Mouse (Mus musculus): ENCODE measurements around the gene Baiap2. TPM values are rescaled to one million over a fixed set of nuclear protein-coding genes. Genes with fewer than 3 reads are reported as not detected.

The Baiap2 gene
- polyA plus RNA-seq, 1 experiment from 2014 or later, result 42.0 TPM

- Histone ChIP-seq H3K27me3 (peaks cover 17% of the 10 kb centered on the region; the same call in 1 of the 2 replicates), H3K4me2 (replicated peaks) (peak overlapping the region; percentile 30), H3K27ac (replicated peaks) (no peak overlapping the region), H3K4me1 (peaks cover 19% of the 10 kb centered on the region), H3K36me3 (no peaks in the 10 kb centered on the region), H3K4me3 (replicated peaks) (no peak overlapping the region), H3K9ac (no peak overlapping the region), H3K9me3 (replicated peaks) (no peaks in the 10 kb centered on the region)
- no peak for ATAC-seq (ENCODE audit: insufficient number of reproducible peaks, low FRiP score, low TSS enrichment, low read depth)
- WGBS, result under 1% methylated on average over 5 of the region's 5 CpGs
Observed at GRCm38 (mm10) chr11:119909436-119909835, 33.1 kb upstream of the Baiap2 start.

DNA sequence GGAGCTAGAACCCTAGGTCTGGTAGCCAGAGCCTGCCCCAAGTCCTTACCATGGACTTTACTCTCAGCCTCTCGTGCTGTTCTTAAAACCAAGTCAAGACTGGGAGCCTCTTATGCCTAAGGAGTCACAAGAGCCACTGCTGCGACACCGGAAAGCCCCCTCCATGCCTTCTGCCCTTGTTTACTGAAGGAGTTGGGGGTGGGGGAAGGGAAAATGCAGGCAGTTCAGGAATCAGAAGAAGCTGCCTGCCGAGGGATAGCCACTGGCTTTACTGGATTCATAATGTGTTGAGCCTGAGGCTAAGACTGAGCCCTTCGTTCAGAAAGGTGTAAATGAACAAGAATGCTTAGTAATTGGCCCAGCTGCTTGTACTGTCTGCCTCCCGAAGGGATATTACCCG, 29.7 kb upstream of the Baiap2 start:
- Histone ChIP-seq H3K27ac (replicated peaks) (peak overlapping the region; percentile 67; the same call in 1 of the 2 replicates), H3K36me3 (peaks cover 23% of the 10 kb centered on the region), H3K9me3 (replicated peaks) (no peaks in the 10 kb centered on the region), H3K4me2 (replicated peaks) (peak overlapping the region; percentile 83), H3K9ac (0 out of 2 replicates have a peak overlapping the region, but pooled peaks have one; percentile 85), H3K4me1 (peaks cover 40% of the 10 kb centered on the region), H3K4me3 (replicated peaks) (peak overlapping the region; percentile 66), H3K27me3 (0 out of 2 replicates have a peak, but pooled peaks cover 8% of the 10 kb centered on the region)
- ATAC-seq (ENCODE audit: insufficient number of reproducible peaks, low FRiP score, low TSS enrichment, low read depth), result no peak
- 8% methylated on average over 7 of the region's 7 CpGs for WGBS

DNA sequence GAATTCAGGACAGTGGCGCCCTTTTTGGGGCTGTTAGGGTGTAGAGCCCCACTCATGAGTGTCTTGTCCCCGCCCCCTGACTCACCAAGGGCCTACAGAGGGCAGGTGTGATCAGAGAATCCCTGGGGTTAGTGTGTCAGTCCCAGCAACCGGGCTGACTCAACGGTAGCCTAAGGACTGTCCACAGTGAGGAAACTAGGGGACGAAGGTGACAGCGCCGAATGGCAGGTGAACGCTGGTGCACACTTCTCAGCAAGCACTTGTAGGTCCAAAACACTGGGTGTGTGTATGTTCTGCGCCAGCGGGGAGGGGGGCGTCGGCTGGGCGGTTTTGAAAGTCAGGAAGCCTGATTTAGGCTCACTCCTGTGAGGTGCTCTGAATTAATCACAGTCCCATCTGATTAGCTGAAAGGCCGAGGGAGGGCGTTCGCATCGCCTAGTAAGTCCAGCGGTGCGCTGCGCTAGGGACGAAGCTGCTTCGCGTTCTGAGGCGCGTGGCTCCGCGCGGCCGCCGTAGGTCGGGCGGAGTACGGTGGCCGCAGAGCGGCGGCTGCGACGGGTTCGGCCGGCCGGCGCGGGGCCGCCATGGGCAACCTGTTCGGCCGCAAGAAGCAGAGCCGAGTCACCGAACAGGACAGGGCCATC, 29.1 kb upstream of the Baiap2 start, which contains the start of gene Chmp6:
Chmp6 (plus strand) TSS at position 151 of the 644 bp plus-strand sequence.
- Histone ChIP-seq H3K36me3 (peaks cover 29% of the 10 kb centered on the region), H3K9ac (peak within 1 kb of the TSS; percentile 85), H3K4me2 (replicated peaks) (peak within 1 kb of the TSS; percentile 83), H3K4me1 (peaks cover 40% of the 10 kb centered on the region), H3K4me3 (replicated peaks) (peak within 1 kb of the TSS; percentile 66), H3K27me3 (0 out of 2 replicates have a peak, but pooled peaks cover 4% of the 10 kb centered on the region), H3K27ac (replicated peaks) (peak within 1 kb of the TSS; percentile 67), H3K9me3 (replicated peaks) (no peaks in the 10 kb centered on the region)
- ATAC-seq (ENCODE audit: insufficient number of reproducible peaks, low FRiP score, low TSS enrichment, low read depth), result peak; percentile 73
- WGBS, result under 1% methylated on average over 48 of the region's 48 CpGs

DNA sequence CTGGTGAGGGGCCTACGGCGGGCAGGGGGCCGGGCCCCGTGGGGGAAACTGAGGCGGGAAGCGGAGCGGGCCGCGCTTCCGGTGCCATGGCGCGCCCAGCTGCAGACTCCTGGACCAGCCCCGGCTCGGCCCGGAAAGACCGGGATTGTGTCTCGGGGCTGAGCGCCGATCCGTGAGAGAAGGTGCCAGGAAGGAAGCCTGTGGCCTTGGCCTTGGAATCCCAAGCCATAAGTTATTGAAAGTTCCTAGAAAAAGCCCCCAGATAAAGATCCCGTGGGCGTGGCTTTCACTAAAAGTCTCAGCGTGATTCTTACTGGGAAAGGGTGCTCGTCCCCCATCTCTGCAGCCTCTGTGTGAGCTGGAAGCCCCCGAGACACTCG, 28.6 kb upstream of the Baiap2 start:
- peak overlapping the region; percentile 66 for H3K4me3 ChIP-seq (replicated peaks)
- H3K27ac ChIP-seq (replicated peaks), result peak overlapping the region; percentile 67
- H3K27me3 ChIP-seq, result 0 out of 2 replicates have a peak, but pooled peaks cover under 1% of the 10 kb centered on the region
- H3K9me3 ChIP-seq (replicated peaks), result no peaks in the 10 kb centered on the region
- peaks cover 34% of the 10 kb centered on the region for H3K36me3 ChIP-seq
- H3K4me2 ChIP-seq (replicated peaks), result peak overlapping the region; percentile 83
- peak overlapping the region; percentile 85 for H3K9ac ChIP-seq
- 0 out of 2 replicates have a peak, but pooled peaks have one; percentile 11 for ATAC-seq (ENCODE audit: insufficient number of reproducible peaks, low FRiP score, low TSS enrichment, low read depth)
- H3K4me1 ChIP-seq, result peaks cover 40% of the 10 kb centered on the region
- WGBS, result under 1% methylated on average over 26 of the region's 26 CpGs

- no peak for ATAC-seq (ENCODE audit: insufficient number of reproducible peaks, low FRiP score, low TSS enrichment, low read depth)
- Histone ChIP-seq H3K9ac (peak overlapping the region; percentile 85), H3K36me3 (peaks cover 38% of the 10 kb centered on the region), H3K27ac (replicated peaks) (peak overlapping the region; percentile 67; the same call in 1 of the 2 replicates), H3K4me1 (peaks cover 40% of the 10 kb centered on the region), H3K4me2 (replicated peaks) (peak overlapping the region; percentile 83), H3K4me3 (replicated peaks) (peak overlapping the region; percentile 66), H3K27me3 (no peaks in the 10 kb centered on the region), H3K9me3 (replicated peaks) (no peaks in the 10 kb centered on the region)
- WGBS, result 14% methylated on average over 4 of the region's 4 CpGs
Observed at GRCm38 (mm10) chr11:119914381-119914780, 28.2 kb upstream of the Baiap2 start.

DNA sequence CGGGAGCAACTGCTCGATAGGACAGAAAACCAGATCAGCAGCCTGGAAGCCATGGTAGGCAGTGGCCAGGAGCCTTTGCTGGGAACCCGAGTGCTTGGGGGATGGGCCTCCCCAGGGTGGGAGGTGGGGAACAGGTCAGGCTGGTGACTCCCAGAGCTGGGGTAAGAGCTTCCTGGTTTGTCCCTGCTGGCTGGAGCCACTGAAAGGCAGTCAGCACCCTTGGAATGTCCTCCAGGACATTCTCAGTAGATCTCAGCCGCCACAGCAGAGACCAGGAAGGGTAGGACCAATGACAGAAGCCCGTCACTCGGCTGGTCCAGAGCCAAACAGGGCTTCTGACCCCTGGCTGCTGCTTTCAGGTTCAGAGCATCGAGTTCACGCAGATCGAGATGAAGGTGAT, 26.9 kb upstream of the Baiap2 start:
- no peak overlapping the region; the same call in 1 of the 2 replicates for H3K4me2 ChIP-seq (replicated peaks)
- H3K9me3 ChIP-seq (replicated peaks), result no peaks in the 10 kb centered on the region
- no peak overlapping the region for H3K9ac ChIP-seq
- H3K4me3 ChIP-seq (replicated peaks), result no peak overlapping the region
- peak overlapping the region; percentile 31; the same call in 1 of the 2 replicates for H3K27ac ChIP-seq (replicated peaks)
- peaks cover 49% of the 10 kb centered on the region for H3K36me3 ChIP-seq
- WGBS, result 78% methylated on average over 9 of the region's 9 CpGs
- H3K4me1 ChIP-seq, result peaks cover 35% of the 10 kb centered on the region
- no peaks in the 10 kb centered on the region for H3K27me3 ChIP-seq
- no peak for ATAC-seq (ENCODE audit: insufficient number of reproducible peaks, low FRiP score, low TSS enrichment, low read depth)

DNA sequence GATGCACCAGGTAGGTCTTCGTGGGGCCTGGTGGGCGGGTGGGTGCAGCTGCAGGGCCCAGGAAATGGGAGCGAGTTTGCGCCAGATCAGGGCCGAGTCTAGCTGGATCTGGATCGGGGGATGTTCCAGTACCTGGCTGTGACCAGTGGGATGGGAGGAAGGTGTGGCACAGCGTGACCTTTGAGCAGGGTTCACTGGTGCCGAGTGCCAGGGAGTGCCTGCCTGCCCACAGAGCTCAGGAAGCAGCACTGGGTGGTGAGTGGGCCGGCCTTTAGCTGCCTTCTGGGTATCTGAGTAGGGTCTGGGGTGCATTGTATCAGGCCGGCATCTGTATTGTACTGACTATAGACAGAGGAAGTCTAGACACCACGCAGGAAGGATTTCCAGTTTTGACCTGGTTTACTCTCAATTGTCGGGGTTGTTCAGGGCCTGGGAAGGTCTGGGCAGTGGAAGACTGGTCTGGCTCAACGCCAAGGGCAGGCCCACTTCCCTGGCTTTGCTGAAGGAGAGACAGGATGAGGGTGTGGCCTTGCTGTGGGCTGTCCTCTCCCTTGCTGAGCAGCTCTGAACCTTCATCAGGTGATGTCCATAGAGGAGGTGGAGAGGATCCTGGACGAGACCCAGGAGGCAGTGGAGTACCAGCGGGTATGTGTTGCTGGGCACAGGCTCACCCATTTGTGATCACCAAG, 26.3 kb upstream of the Baiap2 start:
- no peaks in the 10 kb centered on the region for H3K27me3 ChIP-seq
- peaks cover 35% of the 10 kb centered on the region for H3K4me1 ChIP-seq
- H3K4me2 ChIP-seq (replicated peaks), result no peak overlapping the region
- H3K9me3 ChIP-seq (replicated peaks), result no peaks in the 10 kb centered on the region
- H3K27ac ChIP-seq (replicated peaks), result peak overlapping the region; percentile 31; the same call in 1 of the 2 replicates
- no peak overlapping the region for H3K4me3 ChIP-seq (replicated peaks)
- WGBS, result 83% methylated on average over 15 of the region's 15 CpGs
- no peak for ATAC-seq (ENCODE audit: insufficient number of reproducible peaks, low FRiP score, low TSS enrichment, low read depth)
- peaks cover 49% of the 10 kb centered on the region for H3K36me3 ChIP-seq
- H3K9ac ChIP-seq, result no peak overlapping the region

DNA sequence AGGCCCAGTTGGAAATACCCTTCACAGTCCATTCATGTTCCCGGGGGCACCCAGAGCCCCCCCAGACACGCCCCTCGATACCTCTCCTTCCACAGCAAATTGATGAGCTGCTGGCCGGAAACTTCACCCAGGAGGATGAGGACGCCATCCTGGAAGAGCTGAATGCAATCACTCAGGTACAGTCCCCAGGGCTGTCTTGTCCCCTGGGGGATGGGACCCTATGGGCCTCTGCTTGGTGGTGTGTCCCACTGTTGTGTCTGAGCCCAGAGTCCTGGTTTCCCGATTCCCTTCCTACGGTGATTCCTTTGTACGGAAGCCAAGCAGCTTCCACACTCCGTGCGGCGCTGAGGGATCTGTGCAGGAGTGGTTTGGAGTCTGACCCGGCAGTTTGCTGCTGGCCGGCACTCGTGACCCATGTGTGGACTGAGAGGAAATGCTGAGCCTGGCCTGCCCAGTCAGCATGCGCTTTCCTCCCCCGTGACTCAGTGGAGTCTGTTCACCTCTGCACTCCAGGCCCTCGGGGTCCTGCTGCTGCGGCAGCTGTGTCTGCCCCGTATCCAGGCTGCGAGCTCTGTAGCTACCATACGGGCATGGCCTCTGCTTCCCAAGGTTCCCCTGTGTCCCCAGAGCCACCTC, 25.6 kb upstream of the Baiap2 start:
- no peak overlapping the region for H3K27ac ChIP-seq (replicated peaks)
- no peak overlapping the region for H3K4me3 ChIP-seq (replicated peaks)
- 91% methylated on average over 21 of the region's 21 CpGs for WGBS
- no peaks in the 10 kb centered on the region for H3K9me3 ChIP-seq (replicated peaks)
- no peak overlapping the region for H3K9ac ChIP-seq
- peaks cover 35% of the 10 kb centered on the region for H3K4me1 ChIP-seq
- H3K36me3 ChIP-seq, result peaks cover 49% of the 10 kb centered on the region
- no peak for ATAC-seq (ENCODE audit: insufficient number of reproducible peaks, low FRiP score, low TSS enrichment, low read depth)
- no peak overlapping the region for H3K4me2 ChIP-seq (replicated peaks)
- no peaks in the 10 kb centered on the region for H3K27me3 ChIP-seq

GRCm38 (mm10) chr11:119918521-119918920, 24.0 kb upstream of the Baiap2 start:
- Histone ChIP-seq H3K27ac (replicated peaks) (no peak overlapping the region), H3K36me3 (peaks cover 49% of the 10 kb centered on the region), H3K27me3 (no peaks in the 10 kb centered on the region), H3K9ac (no peak overlapping the region), H3K4me3 (replicated peaks) (no peak overlapping the region), H3K4me1 (peaks cover 25% of the 10 kb centered on the region), H3K4me2 (replicated peaks) (no peak overlapping the region), H3K9me3 (replicated peaks) (no peaks in the 10 kb centered on the region)
- WGBS, result 87% methylated on average over 7 of the region's 7 CpGs
- ATAC-seq (ENCODE audit: insufficient number of reproducible peaks, low FRiP score, low TSS enrichment, low read depth), result no peak

- H3K36me3 ChIP-seq, result peaks cover 49% of the 10 kb centered on the region
- WGBS, result 90% methylated on average over 4 of the region's 4 CpGs
- no peak for ATAC-seq (ENCODE audit: insufficient number of reproducible peaks, low FRiP score, low TSS enrichment, low read depth)
Observed at GRCm38 (mm10) chr11:119919432-119919831, 23.1 kb upstream of the Baiap2 start.

GRCm38 (mm10) chr11:119919897-119920296, 22.7 kb upstream of the Baiap2 start:
- H3K36me3 ChIP-seq, result peaks cover 49% of the 10 kb centered on the region
- ATAC-seq (ENCODE audit: insufficient number of reproducible peaks, low FRiP score, low TSS enrichment, low read depth), result no peak
- no peaks in the 10 kb centered on the region for H3K27me3 ChIP-seq
- H3K9ac ChIP-seq, result no peak overlapping the region
- WGBS, result 58% methylated on average over 8 of the region's 8 CpGs
- H3K4me2 ChIP-seq (replicated peaks), result no peak overlapping the region
- H3K4me1 ChIP-seq, result peaks cover 17% of the 10 kb centered on the region
- H3K27ac ChIP-seq (replicated peaks), result no peak overlapping the region
- H3K9me3 ChIP-seq (replicated peaks), result no peaks in the 10 kb centered on the region
- no peak overlapping the region for H3K4me3 ChIP-seq (replicated peaks)

More at GRCm38 (mm10) chr11:119919432-119919831, 23.1 kb upstream of the Baiap2 start:
- no peaks in the 10 kb centered on the region for H3K27me3 ChIP-seq
- H3K9ac ChIP-seq, result no peak overlapping the region
- no peaks in the 10 kb centered on the region for H3K9me3 ChIP-seq (replicated peaks)
- peaks cover 21% of the 10 kb centered on the region for H3K4me1 ChIP-seq
- H3K27ac ChIP-seq (replicated peaks), result no peak overlapping the region
- no peak overlapping the region for H3K4me3 ChIP-seq (replicated peaks)
- H3K4me2 ChIP-seq (replicated peaks), result no peak overlapping the region
